Mouse (Mus musculus) heart, adult 2 months (tissue): ENCODE results near the gene Dnajb4.

Experiments
- CTCF ChIP-seq: fragments of 200-600 bp; IDR thresholded peaks from 2 replicates; pipeline ENCODE4 v1.8.1; 2022; ENCODE audit warnings: antibody characterized with exemption, mild to moderate bottlenecking, moderate library complexity
- EP300 ChIP-seq: fragments of 200-500 bp; IDR thresholded peaks from 2 replicates; pipeline ENCODE4 v1.6.1; 2011; ENCODE audit warnings: low read depth, low read length, control low read depth; ENCODE audit not compliant: insufficient read depth
- POLR2A ChIP-seq: fragments of 200-500 bp; IDR thresholded peaks from 2 replicates; pipeline ENCODE4 v1.6.1; 2011; ENCODE audit warnings: mild to moderate bottlenecking, low read depth, low read length, control low read depth; ENCODE audit not compliant: insufficient read depth

- TF ChIP-seq EP300 (no peak), POLR2A (no peak), CTCF (no peak)
These were observed 37.7 kb downstream of the Dnajb4 start for GRCm38 (mm10) chr3:152172322-152172935.
